Comparison of ENCODE assay signal across 15 mouse cellular contexts in the genomic region with DNA sequence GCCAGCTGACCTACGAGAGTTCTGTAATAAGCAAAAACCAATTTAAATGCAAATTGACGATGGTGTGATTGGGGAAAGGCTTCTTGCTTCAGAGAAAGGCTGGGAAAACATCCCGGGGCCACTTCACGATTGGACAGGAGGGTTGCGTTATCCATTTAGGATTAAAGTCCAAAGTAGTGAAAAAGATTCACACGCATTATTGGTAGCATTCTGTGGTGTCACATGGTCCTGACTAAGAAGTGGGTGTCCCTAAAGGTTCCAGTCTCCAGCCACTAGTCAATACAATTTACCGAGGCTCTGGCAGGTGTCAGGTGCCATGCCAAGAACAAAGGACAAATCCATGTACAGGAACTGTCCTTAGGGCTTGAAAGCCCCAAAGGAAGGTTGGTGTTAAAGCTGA.
"Had no signal": no experiment of that assay in that cellular context is flagged by ENCODE, and none has a peak within 500 bp of the region (broad histone marks: within the 10 kb centered on the region; RNA-seq: fewer than 3 reads in every experiment).

No protein-coding gene starts in this region.

- H3K9me3 ChIP-seq: midbrain, embryonic 15.5 days; stomach, embryonic 15.5 days had no signal

- H3K4me3 ChIP-seq: megakaryocyte, embryonic 14.5 days; midbrain, embryonic 13.5 days; midbrain, embryonic 15.5 days; neural tube, embryonic 12.5 days; stomach, embryonic 15.5 days had no signal

- ATAC-seq: midbrain, embryonic 13.5 days; midbrain, embryonic 15.5 days had no signal

- H3K4me1 ChIP-seq: midbrain, embryonic 13.5 days; midbrain, embryonic 15.5 days; neural tube, embryonic 12.5 days; stomach, embryonic 15.5 days had no signal

- H3K4me2 ChIP-seq: lung, embryonic 14.5 days; midbrain, embryonic 11.5 days; midbrain, embryonic 13.5 days; midbrain, embryonic 15.5 days; neural tube, embryonic 12.5 days; stomach, embryonic 15.5 days had no signal

- DNase-seq: lung, adult 18-20 months; lung, embryonic 14.5 days; lung, postnatal 10 days; lung, postnatal 4 days; right cerebral cortex, postnatal 14 days; thymus, adult 2 months; thymus, postnatal 25 days; thymus, postnatal 4 days had no signal

- H3K27ac ChIP-seq: midbrain, embryonic 13.5 days; midbrain, embryonic 15.5 days; neural tube, embryonic 12.5 days; stomach, embryonic 15.5 days; stomach, postnatal 0 days had no signal

- H3K27me3 ChIP-seq: megakaryocyte, embryonic 14.5 days; midbrain, embryonic 13.5 days; midbrain, embryonic 15.5 days; neural tube, embryonic 12.5 days; stomach, embryonic 15.5 days had no signal

- H3K36me3 ChIP-seq: midbrain, embryonic 13.5 days; midbrain, embryonic 15.5 days; neural tube, embryonic 12.5 days; stomach, embryonic 15.5 days had no signal

- H3K9ac ChIP-seq: lung, embryonic 14.5 days; midbrain, embryonic 13.5 days; midbrain, embryonic 15.5 days; neural tube, embryonic 12.5 days; stomach, embryonic 15.5 days had no signal
